Mouse (Mus musculus) left cerebral cortex, postnatal 10 days (tissue): ENCODE measurements around the gene Nrf1. TPM values are rescaled to one million over a fixed set of nuclear protein-coding genes. Genes with fewer than 3 reads are reported as not detected.

Experiments used
- microRNA-seq: library from miRNA; unstranded; fragments of <30 nt; microRNA quantifications from one replicate; pipeline ENCODE4 v1.2.0, GENCODE M21; 2022
- total RNA-seq, 2 experiments: library from RNA; stranded (reverse); gene quantifications; 2 replicates each; pipeline ENCODE4 v1.2.3; 2021

Gene Nrf1
- total RNA-seq, 2 experiments from 2014 or later, result 19.5 to 21.4 TPM

Small RNA genes lying within 50 kb of the gene (microRNA-seq; reads per million reads assigned to microRNA genes)
- gene Mir182 (8.3 reads per million, percentile 27 among the genes with 10 or more reads in this experiment), gene Mir183 (13.5 reads per million, percentile 34 among the genes with 10 or more reads in this experiment), gene Mir96 (not detected)

Other genes starting within 250 kb of the Nrf1 start
- gene Strip2, start 131.0 kb upstream of the Nrf1 start, total RNA-seq, result 10 to 100 TPM in 1 of 2 experiments, 1 to 10 TPM in 1; 9.6 to 13.1 TPM